Mouse (Mus musculus) heart, embryonic 12.5 days (tissue): ENCODE measurements around the gene Ryk. TPM values are rescaled to one million over a fixed set of nuclear protein-coding genes. Genes with fewer than 3 reads are reported as not detected.
A peak's percentile ranks its signal among the peaks of the same experiment; 100 is the strongest.

Source experiments
- ATAC-seq: fragments of 200-750 bp; cut with Nextera tagmentation; 2 replicates; pipeline ENCODE4 v1.8.0; 2017; ENCODE audit warnings: moderate TSS enrichment, moderate library complexity; ENCODE audit not compliant: insufficient number of reproducible peaks, low FRiP score
- H3K27ac ChIP-seq: fragments of 300-500 bp; sonication (generic); 2 replicates; pipeline ENCODE4 v1.5.1; 2016; ENCODE audit warnings: mild to moderate bottlenecking, moderate library complexity; ENCODE audit not compliant: poor library complexity, severe bottlenecking
- H3K27me3 ChIP-seq: fragments of 300-500 bp; sonication (generic); replicated peaks from 2 replicates; pipeline ENCODE4 v1.6.1; 2016; ENCODE audit warnings: mild to moderate bottlenecking, moderate library complexity
- H3K36me3 ChIP-seq: fragments of 300-500 bp; sonication (generic); 2 replicates; pipeline ENCODE4 v1.6.1; 2016; ENCODE audit warnings: mild to moderate bottlenecking, moderate library complexity
- H3K4me1 ChIP-seq: fragments of 300-500 bp; sonication (generic); replicated peaks from 2 replicates; pipeline ENCODE4 v1.6.1; 2016; ENCODE audit warnings: mild to moderate bottlenecking
- H3K4me2 ChIP-seq: fragments of 300-500 bp; sonication (generic); 2 replicates; pipeline ENCODE4 v1.6.1; 2016; ENCODE audit warnings: mild to moderate bottlenecking, moderate library complexity
- H3K4me3 ChIP-seq: fragments of 300-500 bp; sonication (generic); 2 replicates; pipeline ENCODE4 v1.5.1; 2016; ENCODE audit warnings: mild to moderate bottlenecking
- H3K9ac ChIP-seq: fragments of 300-500 bp; sonication (generic); 2 replicates; pipeline ENCODE4 v1.6.1; 2016; ENCODE audit warnings: mild to moderate bottlenecking, moderate library complexity
- H3K9me3 ChIP-seq: fragments of 300-500 bp; sonication (generic); replicated peaks from 2 replicates; pipeline ENCODE4 v1.6.1; 2016; ENCODE audit warnings: mild to moderate bottlenecking, moderate library complexity
- WGBS: fragments of 180-500 bp; shearing (Covaris S2); methylation state at CpG from one replicate; pipeline ENCODE4 v1.1.7; 2016; 5-methylcytosine and 5-hydroxymethylcytosine counted together
- polyA plus RNA-seq: library from polyadenylated mRNA; unstranded; fragments of >200 nt; fragmentation: Nextera tagmentation; extraction: Ambion mirVana; gene quantifications from 2 replicates; pipeline ENCODE4 v1.2.1, GENCODE M21; 2016

Ryk gene
- polyA plus RNA-seq, 1 experiment from 2014 or later, result 14.5 TPM

DNA sequence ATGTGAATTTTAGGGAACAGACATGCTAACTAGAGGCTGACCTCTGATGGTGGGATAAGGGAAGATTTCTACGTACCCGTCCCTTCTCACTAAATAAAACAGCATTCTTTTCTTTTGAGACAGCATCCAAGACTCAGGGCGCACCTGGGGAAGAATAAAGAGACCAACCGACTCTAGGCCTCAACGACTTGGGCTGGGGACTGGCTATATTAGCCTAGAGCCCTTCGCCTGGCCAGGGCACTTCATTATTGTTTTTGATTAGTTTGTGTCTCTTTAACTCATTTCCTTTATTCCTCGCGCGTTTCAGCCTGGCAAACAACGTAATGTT lies 339 bp upstream of the Ryk start:
- H3K4me2 ChIP-seq, result peak overlapping the region; percentile 80
- peak; percentile 19; the same call in 1 of the 2 replicates for ATAC-seq
- no peaks in the 10 kb centered on the region for H3K27me3 ChIP-seq
- WGBS, result 17% methylated on average over 10 of the region's 10 CpGs
- peak overlapping the region; percentile 85 for H3K4me3 ChIP-seq
- H3K9me3 ChIP-seq, result no peaks in the 10 kb centered on the region
- H3K27ac ChIP-seq, result no peak overlapping the region
- no peaks in the 10 kb centered on the region for H3K36me3 ChIP-seq
- peaks cover 23% of the 10 kb centered on the region for H3K4me1 ChIP-seq
- H3K9ac ChIP-seq, result peak overlapping the region; percentile 98

DNA sequence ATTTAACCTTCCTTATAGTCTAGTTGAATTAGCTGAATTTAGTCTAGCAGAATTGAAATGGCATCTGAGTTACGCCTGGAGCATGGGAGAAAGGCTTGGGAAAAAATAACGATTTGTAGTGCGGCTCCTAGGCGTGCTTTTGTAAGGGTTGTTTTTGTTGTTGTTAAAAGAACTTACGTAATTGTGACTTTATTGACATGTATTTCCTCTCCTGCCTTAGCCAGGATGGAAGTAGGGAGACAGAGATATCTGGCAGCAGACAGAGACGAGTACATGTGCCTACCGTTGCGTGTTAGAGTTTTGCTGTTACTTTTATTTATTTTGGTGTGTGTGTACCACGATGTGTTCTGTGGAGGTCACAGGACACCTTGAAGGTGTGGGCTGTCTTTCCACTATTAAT lies 1.6 kb downstream of the Ryk start:
- no peaks in the 10 kb centered on the region for H3K36me3 ChIP-seq
- 0 out of 2 replicates have a peak overlapping the region, but pooled peaks have one; percentile 11 for H3K9ac ChIP-seq
- peaks cover 40% of the 10 kb centered on the region for H3K4me1 ChIP-seq
- ATAC-seq, result no peak
- no peaks in the 10 kb centered on the region for H3K9me3 ChIP-seq
- no peak overlapping the region for H3K27ac ChIP-seq
- peak overlapping the region; percentile 85 for H3K4me3 ChIP-seq
- H3K4me2 ChIP-seq, result peak overlapping the region; percentile 80
- 53% methylated on average over 9 of the region's 9 CpGs for WGBS
- H3K27me3 ChIP-seq, result no peaks in the 10 kb centered on the region

DNA sequence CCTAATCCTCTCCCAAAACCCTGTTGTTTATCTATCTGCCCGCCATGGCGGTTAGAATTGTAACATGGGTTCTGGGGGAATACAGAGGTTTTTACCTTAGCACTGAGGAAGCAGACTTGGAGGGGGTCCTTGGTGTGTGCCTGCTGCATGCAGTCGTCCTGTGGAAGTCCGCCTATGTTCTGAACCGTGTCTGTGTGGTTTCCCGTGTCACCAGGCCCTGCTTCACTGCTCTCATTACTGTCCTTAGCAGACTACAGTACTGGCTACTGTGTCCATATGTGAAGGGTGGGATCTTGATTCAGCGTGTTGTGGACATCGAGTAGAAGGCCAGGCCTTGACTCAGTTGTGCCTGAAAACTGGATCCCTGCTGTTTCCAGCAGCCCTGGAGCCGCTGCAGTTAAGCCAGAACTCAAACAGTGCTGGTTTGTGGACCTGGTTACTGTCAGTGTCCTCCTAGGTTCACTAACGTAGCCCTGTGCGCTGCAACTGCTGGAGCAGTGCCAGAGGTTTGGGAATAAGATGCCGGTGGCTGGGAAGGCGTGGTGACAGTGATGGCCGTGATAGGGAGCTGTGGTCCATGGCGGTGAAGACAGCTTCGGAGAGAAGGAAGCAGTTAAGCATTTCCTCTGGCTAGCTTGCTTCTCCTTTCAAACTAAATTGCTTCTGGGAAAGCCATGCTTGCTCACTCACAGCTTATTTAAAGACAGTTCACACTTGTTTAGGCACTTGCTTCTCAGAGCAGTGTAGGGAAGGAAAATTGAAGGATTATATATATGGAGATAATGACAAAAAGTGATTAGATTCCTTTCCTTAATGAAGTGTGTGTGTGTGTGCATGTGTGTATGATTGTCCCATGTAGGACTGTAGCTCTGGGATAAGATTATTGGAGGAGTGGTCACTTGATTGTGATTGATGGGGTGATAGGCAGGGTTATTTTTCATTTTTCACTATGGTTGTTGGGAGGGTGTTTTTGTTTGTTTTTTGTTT lies 6.4 kb downstream of the Ryk start:
- no peaks in the 10 kb centered on the region for H3K27me3 ChIP-seq

DNA sequence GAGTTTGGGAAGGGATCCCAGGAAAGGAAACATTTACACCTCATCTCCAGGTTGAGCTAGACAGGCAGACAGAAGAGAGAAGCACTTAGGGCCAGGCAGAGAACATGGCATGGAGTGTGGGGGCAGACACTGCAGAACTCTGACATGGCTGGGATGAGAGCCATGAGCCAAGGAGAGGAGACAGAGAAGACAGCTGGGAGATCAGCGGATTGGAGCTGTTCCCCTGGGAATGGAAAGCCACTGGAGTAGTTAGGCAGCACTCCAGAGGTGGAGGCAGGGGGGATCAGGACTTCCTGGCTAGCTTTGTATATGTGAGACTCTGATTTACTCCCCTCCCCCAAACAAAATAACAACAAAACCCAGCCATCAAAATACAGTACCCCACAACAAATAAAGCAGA lies 7.1 kb downstream of the Ryk start:
- H3K36me3 ChIP-seq, result no peaks in the 10 kb centered on the region
- no peak overlapping the region for H3K4me2 ChIP-seq
- peaks cover 78% of the 10 kb centered on the region for H3K4me1 ChIP-seq
- H3K27ac ChIP-seq, result no peak overlapping the region
- 16% methylated on average over 1 of the region's 1 CpGs for WGBS
- H3K4me3 ChIP-seq, result no peak overlapping the region
- H3K9me3 ChIP-seq, result no peaks in the 10 kb centered on the region
- no peaks in the 10 kb centered on the region for H3K27me3 ChIP-seq
- no peak overlapping the region; the same call in 1 of the 2 replicates for H3K9ac ChIP-seq
- ATAC-seq, result no peak

More for the DNA sequence above, 6.4 kb downstream of the Ryk start:
- Histone ChIP-seq H3K9me3 (no peaks in the 10 kb centered on the region), H3K9ac (peak overlapping the region; percentile 60; the same call in 1 of the 2 replicates), H3K27ac (peak overlapping the region; percentile 55), H3K36me3 (no peaks in the 10 kb centered on the region), H3K4me3 (no peak overlapping the region), H3K4me1 (peaks cover 79% of the 10 kb centered on the region), H3K4me2 (peak overlapping the region; percentile 44)
- peak; percentile 64; the same call in 1 of the 2 replicates for ATAC-seq
- 13% methylated on average over 16 of the region's 16 CpGs for WGBS

DNA sequence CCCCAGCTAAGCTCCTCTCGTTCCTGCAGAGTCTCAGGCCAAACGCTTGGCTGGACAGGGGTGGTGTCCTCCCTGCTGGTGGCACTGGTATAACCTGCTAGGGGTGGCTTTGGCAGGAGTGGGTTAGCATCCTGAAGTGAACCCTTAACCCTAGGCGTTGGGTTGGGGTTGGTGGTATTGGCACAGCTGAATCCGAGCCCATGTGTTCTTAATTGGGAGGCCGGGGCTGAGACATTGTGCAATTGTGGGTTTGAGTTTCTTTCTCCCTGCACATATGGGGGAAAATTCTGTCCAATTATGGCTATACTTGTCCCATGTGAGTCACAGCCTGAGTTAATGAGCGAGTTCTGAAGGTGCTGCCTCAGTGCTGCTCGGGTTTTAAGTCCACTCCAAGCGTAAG lies 7.8 kb downstream of the Ryk start:
- Histone ChIP-seq H3K4me3 (no peak overlapping the region), H3K4me2 (no peak overlapping the region), H3K4me1 (peaks cover 78% of the 10 kb centered on the region), H3K9ac (no peak overlapping the region), H3K9me3 (no peaks in the 10 kb centered on the region), H3K36me3 (no peaks in the 10 kb centered on the region), H3K27me3 (no peaks in the 10 kb centered on the region), H3K27ac (no peak overlapping the region)
- 63% methylated on average over 8 of the region's 8 CpGs for WGBS
- no peak for ATAC-seq

DNA sequence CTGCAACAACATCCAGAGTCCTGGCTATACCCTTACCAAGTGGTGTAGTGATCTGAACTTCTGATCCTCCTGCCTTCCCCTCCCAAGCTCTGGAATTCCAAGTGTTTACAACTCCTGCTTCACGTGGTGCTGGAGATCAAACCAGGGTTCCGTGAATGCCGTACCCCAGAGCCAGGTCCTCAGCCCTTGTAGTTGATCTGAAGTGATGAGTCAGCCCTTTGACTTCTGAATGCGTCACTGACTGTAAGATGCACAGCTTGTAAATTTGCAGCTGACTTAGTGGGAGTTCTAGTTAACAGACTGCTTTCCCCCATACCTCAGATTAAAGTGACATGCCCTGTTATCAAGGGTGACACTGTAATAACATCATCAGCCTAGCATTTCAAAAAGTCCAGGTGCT lies 8.9 kb downstream of the Ryk start:
- H3K9me3 ChIP-seq, result no peaks in the 10 kb centered on the region
- H3K4me3 ChIP-seq, result no peak overlapping the region
- H3K9ac ChIP-seq, result no peak overlapping the region
- no peak for ATAC-seq
- no peak overlapping the region for H3K27ac ChIP-seq
- H3K27me3 ChIP-seq, result no peaks in the 10 kb centered on the region
- peaks cover 88% of the 10 kb centered on the region for H3K4me1 ChIP-seq
- WGBS, result 23% methylated on average over 4 of the region's 4 CpGs
- no peak overlapping the region for H3K4me2 ChIP-seq
- H3K36me3 ChIP-seq, result no peaks in the 10 kb centered on the region

DNA sequence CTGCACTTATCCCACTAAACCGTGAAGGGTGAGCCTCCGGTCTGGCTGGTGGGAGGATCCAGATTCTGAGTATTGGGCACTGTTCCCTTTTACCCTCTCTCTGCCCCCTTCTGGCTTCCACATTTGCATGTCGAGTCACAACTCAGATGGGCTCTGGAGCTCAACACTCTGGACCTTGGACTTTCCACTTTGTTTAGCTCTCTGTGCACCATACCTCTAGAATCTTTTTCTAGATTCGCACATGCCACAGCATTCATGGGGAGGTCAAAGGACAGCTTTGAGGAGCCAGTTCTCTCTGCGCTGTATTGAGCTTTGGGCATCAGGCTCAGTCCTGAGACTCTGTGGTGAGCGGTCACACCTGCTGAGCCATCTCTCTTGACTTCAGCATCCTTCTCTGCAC lies 11.1 kb downstream of the Ryk start:
- no peaks in the 10 kb centered on the region for H3K9me3 ChIP-seq
- H3K4me2 ChIP-seq, result no peak overlapping the region
- H3K4me1 ChIP-seq, result peaks cover 79% of the 10 kb centered on the region
- no peak overlapping the region for H3K4me3 ChIP-seq
- H3K27me3 ChIP-seq, result no peaks in the 10 kb centered on the region
- H3K36me3 ChIP-seq, result no peaks in the 10 kb centered on the region
- H3K27ac ChIP-seq, result no peak overlapping the region
- no peak overlapping the region for H3K9ac ChIP-seq
- 80% methylated on average over 6 of the region's 6 CpGs for WGBS
- ATAC-seq, result no peak

DNA sequence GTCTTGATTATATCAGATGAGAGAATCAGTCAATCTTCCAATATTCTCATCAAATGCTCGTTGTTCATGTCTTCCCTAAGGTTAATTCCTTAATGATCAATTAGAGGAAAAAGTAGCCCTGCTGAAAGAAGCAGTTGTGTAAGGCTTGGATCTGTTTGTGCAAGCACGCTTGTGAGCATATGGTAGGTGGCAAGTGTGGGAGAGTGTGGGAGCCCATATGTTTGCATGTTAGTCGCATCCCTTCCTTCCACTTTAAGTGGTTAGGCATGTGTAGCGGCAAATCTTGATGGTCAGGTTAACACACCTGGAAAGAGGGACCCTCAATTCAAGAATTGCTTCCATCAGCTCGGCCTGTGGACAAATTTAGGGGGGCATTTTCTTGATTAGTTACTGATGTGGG lies 11.6 kb downstream of the Ryk start:
- no peak for ATAC-seq
- Histone ChIP-seq H3K9me3 (no peaks in the 10 kb centered on the region), H3K4me3 (no peak overlapping the region), H3K27me3 (no peaks in the 10 kb centered on the region), H3K9ac (no peak overlapping the region), H3K27ac (no peak overlapping the region), H3K36me3 (no peaks in the 10 kb centered on the region), H3K4me1 (peaks cover 74% of the 10 kb centered on the region), H3K4me2 (no peak overlapping the region)
- 90% methylated on average over 5 of the region's 5 CpGs for WGBS

DNA sequence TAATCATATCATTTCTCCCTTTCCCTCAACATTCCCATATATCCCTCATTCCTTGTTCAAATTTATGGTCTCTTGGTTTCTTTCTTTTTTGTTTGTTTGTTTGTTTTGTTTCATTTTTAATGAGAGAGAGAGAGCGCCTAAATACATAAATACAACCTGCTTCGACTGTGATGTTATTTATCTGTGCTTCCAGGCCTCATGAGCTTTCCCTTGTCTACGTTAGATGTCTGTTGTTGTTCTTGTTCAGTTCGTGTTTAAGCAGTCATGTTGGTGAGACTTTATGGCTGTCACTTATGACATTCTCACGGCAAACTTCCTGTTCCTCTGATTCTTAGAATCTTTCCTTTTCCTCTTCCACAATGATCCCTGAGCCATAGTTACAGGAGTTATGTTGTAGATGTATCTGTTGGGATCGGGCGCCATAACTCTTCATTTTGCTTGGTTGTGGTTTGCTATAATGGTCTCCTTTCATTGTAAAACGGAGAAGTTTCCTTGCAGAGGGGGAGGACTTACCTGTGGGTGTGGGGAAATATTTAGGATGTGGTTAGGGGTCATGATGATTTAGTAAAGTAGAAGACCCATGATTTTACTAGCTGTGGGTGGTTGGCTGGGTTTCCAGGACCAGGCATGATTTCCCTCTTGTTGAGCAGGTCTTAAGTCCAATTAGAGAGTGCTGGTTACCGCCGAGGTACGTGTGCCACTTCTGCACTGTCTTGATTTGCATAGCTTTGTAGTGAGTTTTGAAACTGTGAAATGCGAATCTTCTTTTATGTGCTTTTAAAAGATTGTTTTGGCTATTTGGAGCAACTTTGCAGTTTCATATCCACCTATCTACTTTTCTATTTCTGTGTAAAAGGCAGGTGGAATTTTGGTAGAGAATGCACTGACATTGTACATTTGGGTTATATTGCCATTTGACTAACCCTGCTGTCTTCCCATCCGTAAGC lies 17.6 kb downstream of the Ryk start:
- H3K27ac ChIP-seq, result no peak overlapping the region
- 86% methylated on average over 13 of the region's 13 CpGs for WGBS
- peaks cover 6% of the 10 kb centered on the region for H3K9me3 ChIP-seq
- no peak overlapping the region for H3K4me2 ChIP-seq
- no peak for ATAC-seq
- H3K27me3 ChIP-seq, result no peaks in the 10 kb centered on the region
- H3K9ac ChIP-seq, result no peak overlapping the region
- no peak overlapping the region for H3K4me3 ChIP-seq
- H3K4me1 ChIP-seq, result peaks cover 24% of the 10 kb centered on the region
- H3K36me3 ChIP-seq, result peaks cover 10% of the 10 kb centered on the region

DNA sequence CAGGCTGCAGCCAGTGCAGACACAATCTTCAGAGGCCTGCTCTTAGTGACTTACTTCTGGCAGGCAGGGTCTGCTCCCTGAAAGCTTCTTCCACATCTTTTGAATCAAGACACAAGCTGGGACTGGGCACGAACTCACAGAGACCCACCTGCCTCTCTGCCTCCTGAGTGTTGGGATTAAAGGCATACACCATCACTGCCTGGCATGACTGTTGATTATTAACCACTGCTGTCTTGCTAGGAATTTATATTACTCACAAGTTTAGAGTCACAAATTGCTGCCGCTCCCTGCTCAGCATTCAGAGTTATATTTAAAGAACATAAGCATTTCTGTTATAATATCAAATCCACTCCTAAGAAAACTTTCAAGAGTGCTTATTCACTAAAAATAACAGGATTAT lies 23.1 kb downstream of the Ryk start:
- H3K36me3 ChIP-seq, result peaks cover 22% of the 10 kb centered on the region
- H3K4me3 ChIP-seq, result no peak overlapping the region
- ATAC-seq, result no peak
- peaks cover 30% of the 10 kb centered on the region for H3K4me1 ChIP-seq
- 90% methylated on average over 2 of the region's 2 CpGs for WGBS
- no peaks in the 10 kb centered on the region for H3K27me3 ChIP-seq
- no peak overlapping the region for H3K27ac ChIP-seq
- H3K9ac ChIP-seq, result no peak overlapping the region
- H3K9me3 ChIP-seq, result peaks cover 10% of the 10 kb centered on the region
- H3K4me2 ChIP-seq, result no peak overlapping the region

DNA sequence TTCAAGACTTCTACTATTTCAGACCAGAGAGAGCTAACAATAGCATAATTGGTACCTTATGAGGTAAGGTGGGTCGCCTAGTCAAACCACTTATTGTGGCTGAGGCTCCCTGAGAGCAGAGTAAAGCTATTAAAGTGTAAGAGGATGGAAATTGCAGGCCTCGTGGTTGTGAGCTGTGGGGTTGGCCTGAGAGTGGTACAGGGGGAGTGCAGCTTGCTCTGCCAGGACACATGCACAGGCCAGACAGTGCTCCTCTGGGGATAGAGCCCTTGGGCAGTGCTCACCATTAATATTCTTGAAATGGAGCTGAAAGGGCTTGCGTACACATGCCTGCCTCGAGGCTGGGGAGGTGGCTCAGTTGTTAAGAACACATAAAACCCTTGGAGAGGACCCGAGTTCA lies 23.6 kb downstream of the Ryk start:
- Histone ChIP-seq H3K4me1 (peaks cover 34% of the 10 kb centered on the region), H3K9me3 (peaks cover 10% of the 10 kb centered on the region), H3K27me3 (no peaks in the 10 kb centered on the region), H3K9ac (no peak overlapping the region), H3K4me2 (no peak overlapping the region), H3K36me3 (peaks cover 22% of the 10 kb centered on the region), H3K4me3 (no peak overlapping the region), H3K27ac (no peak overlapping the region)
- no peak for ATAC-seq
- WGBS, result 91% methylated on average over 5 of the region's 5 CpGs
